8 mouse cellular contexts compared by ENCODE assay signal in genomic region chr5:14195172-14195819, GRCm38 (mm10).
DNase-seq lines count a peak whose midpoint lies in the region; ATAC-seq lines count a peak whose summit lies in the region.
"Had no signal": no experiment of that assay in that cellular context is flagged by ENCODE, and none has a peak within 500 bp of the region (broad histone marks: within the 10 kb centered on the region; RNA-seq: fewer than 3 reads in every experiment).

No protein-coding gene starts in this region.

- H3K36me3 ChIP-seq in midbrain, embryonic 11.5 days (ENCODE audit: control insufficient read depth, insufficient read depth, low read length) = no peaks in the 10 kb centered on the region
- no peaks in the 10 kb centered on the region for H3K36me3 ChIP-seq in midbrain, embryonic 10.5 days
- H3K36me3 ChIP-seq in hindbrain, embryonic 14.5 days (replicated peaks; ENCODE audit: control insufficient read depth, insufficient read depth) = no peaks in the 10 kb centered on the region
- H3K36me3 ChIP-seq in midbrain, embryonic 13.5 days = no peaks in the 10 kb centered on the region

- H3K9me3 ChIP-seq in midbrain, embryonic 11.5 days (ENCODE audit: control insufficient read depth, low read length) = no peaks in the 10 kb centered on the region
- no peaks in the 10 kb centered on the region for H3K9me3 ChIP-seq in midbrain, embryonic 10.5 days (replicated peaks)
- H3K9me3 ChIP-seq in hindbrain, embryonic 14.5 days (ENCODE audit: control insufficient read depth, low read length) = no peaks in the 10 kb centered on the region
- no peaks in the 10 kb centered on the region for H3K9me3 ChIP-seq in midbrain, embryonic 13.5 days

- 66% methylated on average over 6 of the region's 6 CpGs for WGBS in midbrain, embryonic 11.5 days
- WGBS in midbrain, embryonic 10.5 days = 84% methylated on average over 6 of the region's 6 CpGs
- 38% methylated on average over 6 of the region's 6 CpGs for WGBS in hindbrain, embryonic 14.5 days
- 29% methylated on average over 6 of the region's 6 CpGs for WGBS in midbrain, embryonic 13.5 days

- H3K4me2 ChIP-seq in midbrain, embryonic 11.5 days = no peak overlapping the region
- H3K4me2 ChIP-seq in hindbrain, embryonic 14.5 days (replicated peaks) = no peak overlapping the region
- peak overlapping the region; percentile 30; the same call in 1 of the 2 replicates for H3K4me2 ChIP-seq in midbrain, embryonic 13.5 days (replicated peaks)

- DNase-seq in midbrain, embryonic 11.5 days (ENCODE audit: low spot score, missing footprints) = no peak
- no peak for DNase-seq in midbrain, embryonic 10.5 days (ENCODE audit: low spot score)
- DNase-seq in hindbrain, embryonic 14.5 days (ENCODE audit: low spot score) = peak; percentile 35
- DNase-seq in telencephalon, adult 2 months (ENCODE audit: low read depth, low spot score) = peak; percentile 18
- no peak for DNase-seq in thymus, adult 18-20 months
- no peak for DNase-seq in heart, postnatal 25 days (ENCODE audit: low spot score)

- no peak overlapping the region for H3K4me3 ChIP-seq in midbrain, embryonic 11.5 days (ENCODE audit: low read depth, low read length)
- no peak overlapping the region for H3K4me3 ChIP-seq in midbrain, embryonic 10.5 days
- H3K4me3 ChIP-seq in hindbrain, embryonic 14.5 days (replicated peaks; ENCODE audit: low read length) = no peak overlapping the region
- no peak overlapping the region for H3K4me3 ChIP-seq in midbrain, embryonic 13.5 days (replicated peaks)
- H3K4me3 ChIP-seq: erythroblast, embryonic 14.5 days had no signal

- no peak overlapping the region for H3K9ac ChIP-seq in midbrain, embryonic 11.5 days (ENCODE audit: low read length)
- H3K9ac ChIP-seq in hindbrain, embryonic 14.5 days = no peak overlapping the region
- no peak overlapping the region for H3K9ac ChIP-seq in midbrain, embryonic 13.5 days (replicated peaks)

- no peak overlapping the region for H3K27ac ChIP-seq in midbrain, embryonic 11.5 days (ENCODE audit: low read depth, low read length)
- H3K27ac ChIP-seq in midbrain, embryonic 10.5 days (replicated peaks) = no peak overlapping the region
- peak overlapping the region; percentile 51 for H3K27ac ChIP-seq in hindbrain, embryonic 14.5 days
- peak overlapping the region; percentile 74 for H3K27ac ChIP-seq in midbrain, embryonic 13.5 days

- no peaks in the 10 kb centered on the region for H3K4me1 ChIP-seq in midbrain, embryonic 11.5 days (ENCODE audit: control insufficient read depth, insufficient read depth, low read length)
- H3K4me1 ChIP-seq in midbrain, embryonic 10.5 days = no peaks in the 10 kb centered on the region
- H3K4me1 ChIP-seq in hindbrain, embryonic 14.5 days (replicated peaks; ENCODE audit: control insufficient read depth, insufficient read depth, low read length) = no peaks in the 10 kb centered on the region
- peaks cover 8% of the 10 kb centered on the region; the same call in 1 of the 2 replicates for H3K4me1 ChIP-seq in midbrain, embryonic 13.5 days (replicated peaks)

- ATAC-seq in midbrain, embryonic 11.5 days (ENCODE audit: low FRiP score) = peak; percentile 92
- peak; percentile 84; the same call in 1 of the 2 replicates for ATAC-seq in hindbrain, embryonic 14.5 days (ENCODE audit: low FRiP score)
- ATAC-seq in midbrain, embryonic 13.5 days = peak; percentile 98

- intact Hi-C loops in heart, postnatal 25 days (cut with DNase I) = no loop called here

- H3K27me3 ChIP-seq in midbrain, embryonic 11.5 days (ENCODE audit: control insufficient read depth, insufficient read depth, low read length) = no peaks in the 10 kb centered on the region
- H3K27me3 ChIP-seq in midbrain, embryonic 10.5 days (ENCODE audit: low read depth, poor library complexity, severe bottlenecking) = no peaks in the 10 kb centered on the region
- no peaks in the 10 kb centered on the region for H3K27me3 ChIP-seq in hindbrain, embryonic 14.5 days (ENCODE audit: control insufficient read depth, insufficient read depth, low read length)
- no peaks in the 10 kb centered on the region for H3K27me3 ChIP-seq in midbrain, embryonic 13.5 days

Comparison
In these comparisons a context has a peak if more than half of its experiments do, and no peak if none do; other contexts are left out.
1. H3K27ac ChIP-seq: peak in hindbrain, embryonic 14.5 days (single experiment) and midbrain, embryonic 13.5 days (single experiment); none in midbrain, embryonic 11.5 days (single experiment) and midbrain, embryonic 10.5 days (single experiment).
2. DNase-seq: peak in hindbrain, embryonic 14.5 days (single experiment) and telencephalon, adult 2 months (single experiment); none in midbrain, embryonic 11.5 days (single experiment), midbrain, embryonic 10.5 days (single experiment), thymus, adult 18-20 months (0 of 2) and heart, postnatal 25 days (single experiment).
3. Peak in every context shown above with its lines, with median percentiles within 50 percentile points of each other: ATAC-seq.